Mouse (Mus musculus): ENCODE data around the gene Ntrk3. TPM values are rescaled to one million over a fixed set of nuclear protein-coding genes. Genes with fewer than 3 reads are reported as not detected.
A peak's percentile ranks its signal among the peaks of the same experiment; 100 is the strongest.

The Ntrk3 gene
- polyA plus RNA-seq, 2 experiments, result 5.3 to 15.0 TPM

DNA sequence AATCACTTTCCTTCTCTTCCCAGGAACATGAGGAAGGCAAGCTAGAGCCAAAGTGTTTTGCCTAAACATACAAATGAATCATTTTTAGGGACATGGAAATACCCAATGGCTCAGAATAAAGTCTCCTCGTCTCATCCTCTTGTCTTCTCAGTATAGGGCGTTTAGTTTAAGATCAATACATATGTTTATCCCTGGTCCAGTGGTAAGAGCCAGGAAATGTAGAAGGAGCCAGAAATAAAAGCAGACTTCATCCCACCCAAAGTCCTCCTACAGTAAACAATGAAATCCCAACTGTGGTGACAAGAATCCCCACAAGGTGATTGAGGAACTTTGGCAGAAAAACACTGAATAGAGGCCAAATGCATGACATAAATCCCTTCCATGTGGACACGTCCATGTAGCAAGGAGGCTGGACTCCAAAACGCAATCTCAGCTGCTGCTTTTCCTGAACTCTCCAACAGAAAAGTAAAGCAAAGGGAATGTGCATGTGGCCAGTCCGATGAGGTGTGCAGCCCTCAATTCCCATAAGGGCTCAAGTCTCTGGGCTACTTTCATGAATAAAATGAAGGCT lies 473.3 kb downstream of the Ntrk3 start:
- H3K4me3 ChIP-seq (replicated peaks; ENCODE audit: low read length), result no peak overlapping the region
- WGBS, result 63% methylated on average over 5 of the region's 5 CpGs
- no peak overlapping the region for H3K9ac ChIP-seq (ENCODE audit: low read depth, low read length, severe bottlenecking)
- DNase-seq (ENCODE audit: low spot score) (peak; percentile 23), ATAC-seq (ENCODE audit: low FRiP score, low read depth) (no peak)
- no peak overlapping the region for H3K4me2 ChIP-seq (replicated peaks; ENCODE audit: low read depth, low read length, severe bottlenecking)
- H3K27me3 ChIP-seq (ENCODE audit: control insufficient read depth, insufficient read depth, low read length), result no peaks in the 10 kb centered on the region
- H3K36me3 ChIP-seq (ENCODE audit: control insufficient read depth, insufficient read depth, low read length), result no peaks in the 10 kb centered on the region
- H3K9me3 ChIP-seq (ENCODE audit: control insufficient read depth, low read length), result no peaks in the 10 kb centered on the region
- H3K4me1 ChIP-seq (ENCODE audit: control insufficient read depth, insufficient read depth, low read length), result no peaks in the 10 kb centered on the region
- no peak overlapping the region for H3K27ac ChIP-seq (replicated peaks; ENCODE audit: low read depth, low read length)
- no peak for TF ChIP-seq POLR2A (IDR thresholded peaks at IDR 0.05; ENCODE audit: borderline replicate concordance, extremely low read depth, insufficient read depth, insufficient read length)

DNA sequence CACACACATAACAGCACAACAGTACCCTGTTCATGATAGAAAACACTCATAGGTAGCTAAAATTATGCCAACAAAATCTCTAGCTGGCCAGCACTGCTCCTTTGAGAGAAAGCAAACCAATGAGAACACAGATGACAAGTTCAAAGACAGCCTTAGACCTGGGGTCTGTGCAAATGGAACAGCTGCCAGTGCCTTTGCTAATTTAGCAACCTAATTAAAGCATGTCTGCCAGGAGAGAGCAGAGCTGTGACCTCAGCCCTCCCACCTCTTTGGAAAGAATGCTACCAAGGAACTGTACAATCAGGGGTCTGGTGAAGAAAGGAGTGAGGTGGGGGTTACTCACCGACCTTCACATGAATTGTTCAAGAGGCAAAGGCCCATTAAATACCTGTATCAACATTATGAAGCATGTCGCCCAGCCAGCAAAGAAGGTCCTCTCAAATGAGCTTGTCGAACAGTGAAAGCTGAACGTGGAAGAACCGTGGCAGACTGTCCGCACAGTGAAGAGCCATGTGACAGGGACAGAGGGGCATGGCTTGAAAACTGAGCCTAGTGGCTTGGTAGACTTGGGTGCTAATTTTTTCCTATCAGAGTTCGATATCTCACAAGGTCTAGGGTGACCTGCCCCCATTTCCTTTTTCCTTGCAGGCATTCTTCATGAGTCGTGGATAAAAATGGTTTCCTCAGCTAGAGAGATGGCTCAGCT lies 476.2 kb downstream of the Ntrk3 start:
- H3K27ac ChIP-seq (replicated peaks; ENCODE audit: low read depth, low read length), result no peak overlapping the region
- H3K4me2 ChIP-seq (replicated peaks; ENCODE audit: low read depth, low read length, severe bottlenecking), result no peak overlapping the region
- no peaks in the 10 kb centered on the region for H3K36me3 ChIP-seq (ENCODE audit: control insufficient read depth, insufficient read depth, low read length)
- H3K4me3 ChIP-seq (replicated peaks; ENCODE audit: low read length), result no peak overlapping the region
- WGBS, result 82% methylated on average over 8 of the region's 8 CpGs
- no peaks in the 10 kb centered on the region for H3K9me3 ChIP-seq (ENCODE audit: control insufficient read depth, low read length)
- DNase-seq (ENCODE audit: low spot score) (no peak), ATAC-seq (ENCODE audit: low FRiP score, low read depth) (no peak)
- no peak for TF ChIP-seq POLR2A (IDR thresholded peaks at IDR 0.05; ENCODE audit: borderline replicate concordance, extremely low read depth, insufficient read depth, insufficient read length)
- H3K27me3 ChIP-seq (ENCODE audit: control insufficient read depth, insufficient read depth, low read length), result no peaks in the 10 kb centered on the region
- H3K9ac ChIP-seq (ENCODE audit: low read depth, low read length, severe bottlenecking), result no peak overlapping the region
- no peaks in the 10 kb centered on the region for H3K4me1 ChIP-seq (ENCODE audit: control insufficient read depth, insufficient read depth, low read length)

DNA sequence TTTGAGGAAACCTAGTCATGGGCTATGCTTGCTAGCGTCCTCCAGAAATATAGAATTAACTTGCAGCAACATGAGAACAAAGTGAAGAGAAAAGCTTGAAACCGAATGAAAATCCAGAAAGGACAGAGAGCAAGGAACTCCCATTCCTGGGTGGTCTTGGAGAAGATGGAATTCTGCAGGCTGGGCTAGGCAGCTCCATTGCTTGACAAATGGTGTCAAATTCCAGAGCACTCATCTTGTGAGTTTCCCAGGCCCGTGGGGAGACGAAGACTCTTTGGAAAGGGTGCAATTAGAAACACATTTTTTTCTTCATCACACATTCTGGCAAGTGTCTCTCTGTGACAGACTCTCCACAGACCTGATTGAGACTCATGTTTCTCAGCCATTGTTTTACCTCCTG lies 479.7 kb downstream of the Ntrk3 start:
- H3K9ac ChIP-seq (ENCODE audit: low read depth, low read length, severe bottlenecking), result no peak overlapping the region
- H3K4me2 ChIP-seq (replicated peaks; ENCODE audit: low read depth, low read length, severe bottlenecking), result no peak overlapping the region
- no peaks in the 10 kb centered on the region for H3K27me3 ChIP-seq (ENCODE audit: control insufficient read depth, insufficient read depth, low read length)
- DNase-seq (ENCODE audit: low spot score) (no peak), ATAC-seq (ENCODE audit: low FRiP score, low read depth) (no peak)
- no peaks in the 10 kb centered on the region for H3K9me3 ChIP-seq (ENCODE audit: control insufficient read depth, low read length)
- H3K36me3 ChIP-seq (ENCODE audit: control insufficient read depth, insufficient read depth, low read length), result no peaks in the 10 kb centered on the region
- H3K27ac ChIP-seq (replicated peaks; ENCODE audit: low read depth, low read length), result no peak overlapping the region
- no peak overlapping the region for H3K4me3 ChIP-seq (replicated peaks; ENCODE audit: low read length)
- H3K4me1 ChIP-seq (ENCODE audit: control insufficient read depth, insufficient read depth, low read length), result no peaks in the 10 kb centered on the region
- 25% methylated on average over 4 of the region's 4 CpGs for WGBS
- TF ChIP-seq POLR2A (IDR thresholded peaks at IDR 0.05; ENCODE audit: borderline replicate concordance, extremely low read depth, insufficient read depth, insufficient read length), result no peak

DNA sequence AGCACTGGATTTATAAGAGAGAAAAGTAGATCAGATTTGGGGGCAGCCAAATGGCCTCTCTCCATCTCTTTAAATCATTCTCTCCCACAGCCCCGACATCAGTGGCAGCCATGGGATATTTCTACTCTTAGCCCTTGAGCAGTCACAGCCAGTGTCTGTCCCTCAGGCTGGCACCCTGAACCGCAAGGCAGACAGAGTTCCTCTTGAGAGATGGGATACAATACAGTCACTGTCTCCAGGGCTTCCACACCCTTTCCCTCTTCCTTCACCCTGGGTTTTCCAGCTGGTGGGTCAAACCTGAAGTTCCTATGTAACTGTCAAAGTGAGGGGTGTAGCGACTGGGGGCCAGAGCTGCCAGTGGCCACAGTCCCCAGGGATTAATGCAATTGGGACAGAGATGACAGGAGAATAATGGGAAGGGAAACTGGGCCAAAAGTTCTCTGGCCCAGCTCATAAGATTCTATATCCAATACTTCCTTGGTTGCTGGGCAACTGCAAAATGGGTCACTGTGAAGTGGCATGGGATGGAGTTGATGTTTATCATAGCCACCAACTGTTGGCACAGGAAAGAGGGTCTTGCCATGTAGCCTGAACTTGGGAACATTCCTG lies 483.9 kb downstream of the Ntrk3 start:
- H3K4me2 ChIP-seq (replicated peaks; ENCODE audit: low read depth, low read length, severe bottlenecking), result no peak overlapping the region
- no peaks in the 10 kb centered on the region for H3K27me3 ChIP-seq (ENCODE audit: control insufficient read depth, insufficient read depth, low read length)
- ATAC-seq (ENCODE audit: low FRiP score, low read depth) (no peak), DNase-seq (ENCODE audit: low spot score) (no peak)
- no peaks in the 10 kb centered on the region for H3K36me3 ChIP-seq (ENCODE audit: control insufficient read depth, insufficient read depth, low read length)
- no peak overlapping the region for H3K9ac ChIP-seq (ENCODE audit: low read depth, low read length, severe bottlenecking)
- no peak overlapping the region for H3K27ac ChIP-seq (replicated peaks; ENCODE audit: low read depth, low read length)
- no peak for TF ChIP-seq POLR2A (IDR thresholded peaks at IDR 0.05; ENCODE audit: borderline replicate concordance, extremely low read depth, insufficient read depth, insufficient read length)
- 69% methylated on average over 3 of the region's 3 CpGs for WGBS
- no peaks in the 10 kb centered on the region for H3K4me1 ChIP-seq (ENCODE audit: control insufficient read depth, insufficient read depth, low read length)
- no peaks in the 10 kb centered on the region for H3K9me3 ChIP-seq (ENCODE audit: control insufficient read depth, low read length)
- H3K4me3 ChIP-seq (replicated peaks; ENCODE audit: low read length), result no peak overlapping the region

DNA sequence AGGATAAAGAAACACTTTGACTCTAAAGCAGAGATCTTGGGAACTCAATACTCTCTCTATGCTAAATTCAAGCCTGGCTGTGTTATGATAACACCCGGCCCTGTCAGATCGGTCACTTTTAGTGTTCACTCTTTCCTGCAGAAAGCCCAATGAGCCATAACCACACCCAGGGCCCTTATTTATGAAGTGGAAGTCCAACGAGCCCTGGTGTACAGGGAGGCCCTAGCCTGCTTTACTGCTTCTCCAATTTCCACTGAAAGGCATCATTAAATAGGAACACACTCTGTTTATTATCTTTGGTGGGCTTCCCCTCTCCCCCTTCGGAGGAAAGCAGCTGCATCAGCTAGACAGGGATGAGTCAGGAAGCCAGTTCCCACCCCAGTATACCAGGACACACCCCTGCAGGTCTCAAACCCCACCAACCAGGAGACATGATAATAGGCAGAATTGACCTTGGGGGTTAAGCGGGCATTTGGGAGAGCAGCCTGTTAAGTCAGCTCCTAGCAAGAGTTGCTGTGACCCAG lies 489.6 kb downstream of the Ntrk3 start:
- no peak for TF ChIP-seq POLR2A (IDR thresholded peaks at IDR 0.05; ENCODE audit: borderline replicate concordance, extremely low read depth, insufficient read depth, insufficient read length)
- Histone ChIP-seq H3K27me3 (ENCODE audit: control insufficient read depth, insufficient read depth, low read length) (no peaks in the 10 kb centered on the region), H3K4me2 (replicated peaks; ENCODE audit: low read depth, low read length, severe bottlenecking) (no peak overlapping the region), H3K36me3 (ENCODE audit: control insufficient read depth, insufficient read depth, low read length) (no peaks in the 10 kb centered on the region), H3K9ac (ENCODE audit: low read depth, low read length, severe bottlenecking) (no peak overlapping the region), H3K4me1 (ENCODE audit: control insufficient read depth, insufficient read depth, low read length) (no peaks in the 10 kb centered on the region), H3K4me3 (replicated peaks; ENCODE audit: low read length) (no peak overlapping the region), H3K27ac (replicated peaks; ENCODE audit: low read depth, low read length) (no peak overlapping the region), H3K9me3 (ENCODE audit: control insufficient read depth, low read length) (no peaks in the 10 kb centered on the region)
- ATAC-seq (ENCODE audit: low FRiP score, low read depth) (no peak), DNase-seq (ENCODE audit: low spot score) (no peak)
- 63% methylated on average over 5 of the region's 5 CpGs for WGBS
